Mouse (Mus musculus) CH12.LX (cell line): ENCODE measurements around the gene Pth1r. TPM values are rescaled to one million over a fixed set of nuclear protein-coding genes. Genes with fewer than 3 reads are reported as not detected.
A peak's percentile ranks its signal among the peaks of the same experiment; 100 is the strongest.

Experiments
- DNase-seq: peaks from one replicate; pipeline ENCODE4 v3.0.0-alpha.2; 2013; ENCODE audit errors: extremely low read depth
- H3K27ac ChIP-seq: 2 replicates; pipeline ENCODE4 v1.5.1; 2012; ENCODE audit warnings: low read depth, mild to moderate bottlenecking, control low read depth, moderate library complexity; ENCODE audit not compliant: insufficient read depth
- H3K27me3 ChIP-seq: replicated peaks from 2 replicates; pipeline ENCODE3; 2012; ENCODE audit warnings: inconsistent platforms
- H3K36me3 ChIP-seq, 2 experiments: replicated peaks in 1 of 2; 2 replicates each; pipeline versions ENCODE3 to v1.6.1; 2012; ENCODE audit warnings: inconsistent platforms in 1 of 2, low read length in 1 of 2, mild to moderate bottlenecking in 1 of 2, mixed read lengths in 1 of 2, moderate library complexity in 1 of 2; ENCODE audit not compliant: control insufficient read depth in 1 of 2, insufficient read depth in 1 of 2
- H3K4me1 ChIP-seq, 2 experiments: 2 replicates each; pipeline ENCODE4 v1.6.1; 2012; ENCODE audit warnings: inconsistent platforms in 1 of 2, moderate library complexity in 1 of 2; ENCODE audit not compliant: insufficient read depth in 2 of 2, control insufficient read depth in 1 of 2
- H3K4me2 ChIP-seq: 2 replicates; pipeline ENCODE4 v1.6.1; 2012; ENCODE audit warnings: low read depth, mild to moderate bottlenecking, control low read depth; ENCODE audit not compliant: poor library complexity, insufficient read depth, severe bottlenecking
- H3K4me3 ChIP-seq, 3 experiments: fragments of 150-350 bp in 1 of 3; sonication (generic) in 1 of 3; replicated peaks in 1 of 3; 2 replicates each; pipeline versions ENCODE3 to v1.5.1; 2011 to 2012; ENCODE audit warnings: low read depth in 2 of 3, low read length in 2 of 3, mild to moderate bottlenecking in 2 of 3, moderate library complexity in 2 of 3, control low read depth in 1 of 3, improper control_type of control experiment in 1 of 3, inconsistent platforms in 1 of 3, mixed read lengths in 1 of 3; ENCODE audit not compliant: poor library complexity in 1 of 3
- H3K79me2 ChIP-seq: replicated peaks from 2 replicates; pipeline ENCODE4 v1.6.1; 2012; ENCODE audit warnings: mild to moderate bottlenecking, moderate library complexity; ENCODE audit not compliant: control insufficient read depth, poor library complexity, insufficient read depth, severe bottlenecking; ENCODE audit errors: extremely low read depth
- H3K9ac ChIP-seq: 2 replicates; pipeline ENCODE4 v1.6.1; 2012; ENCODE audit warnings: low read depth, mild to moderate bottlenecking, control low read depth, moderate library complexity; ENCODE audit not compliant: insufficient read depth
- H3K9me3 ChIP-seq: replicated peaks from 2 replicates; pipeline ENCODE3; 2012; ENCODE audit warnings: low read length, inconsistent platforms, mixed read lengths
- BHLHE40 ChIP-seq: IDR thresholded peaks from 2 replicates; pipeline ENCODE4 v1.6.1; 2011; ENCODE audit warnings: mild to moderate bottlenecking, low read depth, low read length, improper control_type of control experiment
- CTCF ChIP-seq, 2 experiments: IDR thresholded peaks in 1 of 2; conservative IDR thresholded peaks in 1 of 2; 2 replicates each; pipeline ENCODE4 v1.5.1; 2011 to 2012; ENCODE audit warnings: low read depth in 2 of 2, low read length in 2 of 2, improper control_type of control experiment in 1 of 2, inconsistent platforms in 1 of 2, mild to moderate bottlenecking in 1 of 2, moderate library complexity in 1 of 2
- HCFC1 ChIP-seq: IDR thresholded peaks from 2 replicates; pipeline ENCODE4 v1.6.1; 2012; ENCODE audit warnings: low read depth, mild to moderate bottlenecking, inconsistent platforms, low read length, improper control_type of control experiment
- IRF4 ChIP-seq: IDR thresholded peaks from 2 replicates; pipeline ENCODE4 v1.6.1; 2014; ENCODE audit warnings: low read depth, mild to moderate bottlenecking, inconsistent platforms, low read length, improper control_type of control experiment
- JUN ChIP-seq: IDR thresholded peaks from 2 replicates; pipeline ENCODE4 v1.6.1; 2011; ENCODE audit warnings: low read depth, mild to moderate bottlenecking, low read length, improper control_type of control experiment, moderate library complexity; ENCODE audit not compliant: insufficient read depth
- JUND ChIP-seq: conservative IDR thresholded peaks from 2 replicates; pipeline ENCODE4 v1.6.1; 2011; ENCODE audit warnings: low read depth, low read length, improper control_type of control experiment
- MAFK ChIP-seq: IDR thresholded peaks from 2 replicates; pipeline ENCODE4 v1.6.1; 2011; ENCODE audit warnings: low read length, improper control_type of control experiment; ENCODE audit not compliant: insufficient replicate concordance
- POLR2A ChIP-seq: IDR thresholded peaks from 2 replicates; pipeline ENCODE4 v1.6.1; 2011; ENCODE audit warnings: low read depth, mild to moderate bottlenecking, improper control_type of control experiment, low read length
- POLR2AphosphoS2 ChIP-seq: IDR thresholded peaks from 2 replicates; pipeline ENCODE4 v1.6.1; 2011; ENCODE audit warnings: low read depth, low read length, improper control_type of control experiment
- RCOR1 ChIP-seq: conservative IDR thresholded peaks from 2 replicates; pipeline ENCODE4 v1.6.1; 2012; ENCODE audit warnings: low read depth, mild to moderate bottlenecking, inconsistent platforms, low read length, improper control_type of control experiment
- TBP ChIP-seq: conservative IDR thresholded peaks from 2 replicates; pipeline ENCODE4 v1.6.1; 2011; ENCODE audit warnings: low read depth, low read length, improper control_type of control experiment
- TCF12 ChIP-seq: IDR thresholded peaks from 2 replicates; pipeline ENCODE4 v1.6.1; 2014; ENCODE audit warnings: low read depth, mild to moderate bottlenecking, inconsistent platforms, low read length, improper control_type of control experiment
- USF2 ChIP-seq: conservative IDR thresholded peaks from 2 replicates; pipeline ENCODE4 v1.6.1; 2011; ENCODE audit warnings: low read depth, low read length, improper control_type of control experiment
- ZKSCAN1 ChIP-seq: IDR thresholded peaks from 2 replicates; pipeline ENCODE4 v1.6.1; 2012; ENCODE audit warnings: low read depth, inconsistent platforms, low read length, improper control_type of control experiment, borderline replicate concordance
- dilution Hi-C: fragments of 300-500 bp; cut with MboI; formaldehyde crosslinking; loops from 2 replicates; pipeline ENCODE4 v1.14.3; 2020; ENCODE audit warnings: low sequenced_read_pairs; ENCODE audit not compliant: extremely low pct_unique_long_range_greater_than_20kb, extremely low pct_ligation_motif_present
- in situ Hi-C: fragments of 300-500 bp; cut with MboI; formaldehyde crosslinking; loops from 3 replicates; pipeline ENCODE4 v1.14.3; 2019; ENCODE audit warnings: low sequenced_read_pairs, low pct_ligation_motif_present, low pct_unique_long_range_greater_than_20kb, mixed read lengths
- polyA plus RNA-seq: library from polyadenylated mRNA; unstranded; fragments of >175 nt; gene quantifications from 2 replicates; pipeline ENCODE4 v1.2.1, GENCODE M21; 2012; ENCODE audit warnings: low read depth; ENCODE audit not compliant: insufficient read length
- total RNA-seq, 2 experiments: library from RNA; depleted of rRNA; stranded (reverse); fragments of 300-350 nt in 1 of 2; fragments of >200 nt in 1 of 2; gene quantifications; 2 replicates each; pipeline ENCODE4 v1.2.3; 2012 to 2014

Pth1r gene
- total RNA-seq (2012; rRNA removed) (0.34 and 0.76 TPM in 2 replicates), total RNA-seq (2014; rRNA removed) (not detected in 2 replicates), polyA plus RNA-seq (0.10 and 0.35 TPM in 2 replicates)

- no peak for TF ChIP-seq ZKSCAN1
- peaks cover 92% of the 10 kb centered on the region for H3K27me3 ChIP-seq
- dilution Hi-C loops: no loop called here
- in situ Hi-C loops: no loop called here
- H3K27ac ChIP-seq: no peak within 1 kb of the TSS
- H3K4me2 ChIP-seq: no peak within 1 kb of the TSS
- no peaks in the 10 kb centered on the region for H3K9me3 ChIP-seq
- no peaks in the 10 kb centered on the region for H3K79me2 ChIP-seq
- H3K4me3 ChIP-seq: no peak within 1 kb of the TSS
- no peak within 1 kb of the TSS for H3K9ac ChIP-seq
- no peak for DNase-seq
- peaks cover 2 to 4% of the 10 kb centered on the region in 2 experiments; a peak in 1 of 4 replicates for H3K4me1 ChIP-seq
- H3K36me3 ChIP-seq: no peaks in the 10 kb centered on the region
Observed at GRCm38 (mm10) chr9:110746961-110747360, at the start of gene Pth1r. Pth1r (minus strand) TSS chr9:110747145.

DNA sequence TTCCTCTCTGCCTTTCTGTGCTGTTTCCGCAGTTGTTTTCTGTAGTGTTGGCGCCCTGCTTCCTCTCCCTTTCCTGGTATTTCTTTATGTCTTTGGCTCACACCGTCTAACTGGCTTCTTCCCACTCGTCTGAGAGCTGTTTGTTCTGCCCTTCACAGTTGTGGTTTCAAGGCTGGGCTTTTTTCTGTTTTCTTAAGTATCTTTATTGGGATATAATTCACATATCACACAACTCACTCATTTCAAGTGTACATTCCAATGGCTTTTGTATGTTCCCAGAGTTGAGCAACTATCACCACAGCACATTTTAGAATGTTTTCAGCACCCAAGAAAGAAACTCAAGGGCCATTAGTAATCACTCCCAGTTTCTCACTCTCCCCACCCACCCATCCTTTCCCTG is 43.5 kb upstream of the Pth1r start:
- Histone ChIP-seq H3K4me1 (no peaks in the 10 kb centered on the region), H3K27me3 (no peaks in the 10 kb centered on the region), H3K27ac (no peak overlapping the region), H3K9ac (no peak overlapping the region), H3K4me3 (no peak overlapping the region), H3K9me3 (peaks cover 7% of the 10 kb centered on the region), H3K4me2 (no peak overlapping the region), H3K36me3 (no peaks in the 10 kb centered on the region), H3K79me2 (no peaks in the 10 kb centered on the region)
- DNase-seq: no peak
- TF ChIP-seq USF2: no peak
- TF ChIP-seq TCF12: no peak
- no peak for TF ChIP-seq TBP
- TF ChIP-seq HCFC1: no peak
- no peak for TF ChIP-seq IRF4
- no peak for TF ChIP-seq BHLHE40
- TF ChIP-seq JUN: no peak
- no peak for TF ChIP-seq MAFK
- TF ChIP-seq POLR2A: no peak
- no peak for TF ChIP-seq POLR2AphosphoS2
- no peak for TF ChIP-seq JUND
- dilution Hi-C loops (no loop called here), in situ Hi-C loops (no loop called here)

DNA sequence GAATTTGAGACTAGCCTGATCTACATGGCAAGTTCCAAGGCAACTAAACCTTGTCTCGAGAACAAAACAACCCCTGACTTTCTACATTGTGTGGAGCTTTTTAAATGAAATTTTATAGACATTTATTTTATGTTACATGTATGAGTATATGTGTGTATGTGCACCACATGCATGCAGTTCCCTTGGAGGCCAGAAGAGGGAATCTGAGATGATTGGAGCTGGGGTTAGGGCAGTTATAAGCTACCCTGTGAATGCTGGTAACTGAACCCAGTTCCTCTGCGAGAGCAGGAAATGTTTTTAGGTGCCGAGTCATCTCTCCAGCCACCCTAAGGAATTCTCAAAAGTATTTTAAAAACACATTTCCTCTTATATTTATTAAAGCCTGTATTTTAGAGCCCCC is 41.2 kb upstream of the Pth1r start:
- Histone ChIP-seq H3K36me3 (no peaks in the 10 kb centered on the region), H3K9ac (no peak overlapping the region), H3K4me2 (no peak overlapping the region)
- 0 out of 4 replicates have a peak, but pooled peaks of 1 of the 2 experiments have one; percentile 1 for TF ChIP-seq CTCF (conservative IDR thresholded peaks at IDR 0.05 in 1 of 2, IDR thresholded peaks at IDR 0.05 in 1 of 2; ENCODE audit: low read depth in 2 of 2, low read length in 2 of 2)
- no peak for TF ChIP-seq TCF12
- TF ChIP-seq RCOR1: no peak
- TF ChIP-seq, all 38 proteins: peak for 1
- H3K79me2 ChIP-seq: no peaks in the 10 kb centered on the region
- dilution Hi-C loops: no loop called here
- no peak overlapping the region for H3K4me3 ChIP-seq
- peaks cover 0 to 3% of the 10 kb centered on the region in 2 experiments; a peak in 2 of 4 replicates for H3K4me1 ChIP-seq
- in situ Hi-C loops: no loop called here
- DNase-seq: no peak
- no peak overlapping the region for H3K27ac ChIP-seq
- no peaks in the 10 kb centered on the region for H3K27me3 ChIP-seq
- H3K9me3 ChIP-seq: peaks cover 12% of the 10 kb centered on the region
